10 mouse cellular contexts compared by ENCODE assay signal in the genomic region with DNA sequence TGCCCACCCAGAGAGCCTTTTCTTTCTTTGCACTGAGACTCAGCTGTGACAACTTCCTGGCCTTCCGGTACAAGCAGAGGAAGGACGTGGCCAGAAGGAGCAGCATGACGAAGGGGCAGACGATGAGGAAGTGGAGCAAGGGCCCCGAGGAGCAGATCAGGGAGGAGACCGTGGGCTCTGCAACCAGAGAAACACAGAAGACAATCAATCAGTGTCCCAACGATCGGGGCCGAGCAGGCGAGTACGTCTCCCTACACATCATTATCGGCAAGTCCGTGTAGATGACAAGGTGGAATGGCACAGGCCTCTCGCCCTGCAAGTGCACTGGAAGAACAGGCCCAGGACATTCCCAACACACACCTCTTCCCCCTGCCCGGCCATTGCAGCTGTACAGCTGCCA. TPM values are rescaled to one million over a fixed set of nuclear protein-coding genes. Genes with fewer than 3 reads are reported as not detected.
A peak's percentile ranks its signal among the peaks of the same experiment; 100 is the strongest.
DNase-seq lines count a peak whose midpoint lies in the region; ATAC-seq and TF ChIP-seq lines count a peak whose summit lies in the region.
"Had no signal": no experiment of that assay in that cellular context is flagged by ENCODE, and none has a peak within 500 bp of the region (broad histone marks: within the 10 kb centered on the region; RNA-seq: fewer than 3 reads in every experiment).

No protein-coding gene starts in this region.

- peak; percentile 35 to 52 for DNase-seq in spleen, postnatal 36 days (ENCODE audit: low spot score in 2 of 2)
- no peak for DNase-seq in spleen, postnatal 14 days (ENCODE audit: low spot score in 2 of 2)
- DNase-seq in heart, postnatal 14 days = peak; percentile 40 to 50
- DNase-seq in lung, postnatal 10 days = peak; percentile 59
- peak; percentile 61 for DNase-seq in thymus, postnatal 4 days
- DNase-seq in left cerebral cortex, adult 18-20 months (ENCODE audit: low spot score in 2 of 2) = no peak
- DNase-seq in forebrain, postnatal 0 days = no peak

- ATAC-seq in neural tube, embryonic 15.5 days (ENCODE audit: low FRiP score) = no peak
- ATAC-seq in forebrain, postnatal 0 days = no peak

- no peaks in the 10 kb centered on the region for H3K27me3 ChIP-seq in neural tube, embryonic 15.5 days (replicated peaks)
- H3K27me3 ChIP-seq in forebrain, postnatal 0 days (ENCODE audit: insufficient read depth, low read length) = no peaks in the 10 kb centered on the region
- H3K27me3 ChIP-seq: embryonic facial prominence, embryonic 12.5 days had no signal

- no peak for TF ChIP-seq CTCF in forebrain, postnatal 0 days (IDR thresholded peaks at IDR 0.05; ENCODE audit: low read depth)

- no peak overlapping the region for H3K9ac ChIP-seq in neural tube, embryonic 15.5 days (replicated peaks)
- no peak overlapping the region for H3K9ac ChIP-seq in forebrain, postnatal 0 days
- H3K9ac ChIP-seq: embryonic facial prominence, embryonic 12.5 days; liver, embryonic 14.5 days had no signal

- intact Hi-C loops in heart, postnatal 14 days (cut with DNase I) = no loop called here

- H3K4me2 ChIP-seq in neural tube, embryonic 15.5 days = no peak overlapping the region
- no peak overlapping the region for H3K4me2 ChIP-seq in forebrain, postnatal 0 days (ENCODE audit: low read depth)
- H3K4me2 ChIP-seq: embryonic facial prominence, embryonic 12.5 days had no signal

- H3K27ac ChIP-seq in neural tube, embryonic 15.5 days (replicated peaks) = no peak overlapping the region
- H3K27ac ChIP-seq in forebrain, postnatal 0 days (ENCODE audit: low read depth, low read length) = no peak overlapping the region
- H3K27ac ChIP-seq: embryonic facial prominence, embryonic 12.5 days; liver, embryonic 14.5 days had no signal

- peaks cover 14% of the 10 kb centered on the region for H3K4me1 ChIP-seq in neural tube, embryonic 15.5 days
- no peaks in the 10 kb centered on the region for H3K4me1 ChIP-seq in forebrain, postnatal 0 days (ENCODE audit: insufficient read depth)
- H3K4me1 ChIP-seq: embryonic facial prominence, embryonic 12.5 days had no signal

- no peaks in the 10 kb centered on the region for H3K36me3 ChIP-seq in neural tube, embryonic 15.5 days
- no peaks in the 10 kb centered on the region for H3K36me3 ChIP-seq in forebrain, postnatal 0 days (ENCODE audit: insufficient read depth)
- H3K36me3 ChIP-seq: embryonic facial prominence, embryonic 12.5 days had no signal

- WGBS in neural tube, embryonic 15.5 days = 66% methylated on average over 15 of the region's 15 CpGs
- 88% methylated on average over 15 of the region's 15 CpGs for WGBS in forebrain, postnatal 0 days

- no peak overlapping the region for H3K4me3 ChIP-seq in neural tube, embryonic 15.5 days (replicated peaks)
- no peak overlapping the region for H3K4me3 ChIP-seq in forebrain, postnatal 0 days (ENCODE audit: low read depth, low read length)
- H3K4me3 ChIP-seq: embryonic facial prominence, embryonic 12.5 days had no signal

- H3K9me3 ChIP-seq in neural tube, embryonic 15.5 days (replicated peaks) = no peaks in the 10 kb centered on the region
- H3K9me3 ChIP-seq in forebrain, postnatal 0 days (ENCODE audit: low read length) = no peaks in the 10 kb centered on the region
- H3K9me3 ChIP-seq: embryonic facial prominence, embryonic 12.5 days had no signal

RNA-seq across cellular contexts. Expression of a gene that starts 24.3 kb away (rescaled TPM):
- 1 to 10 TPM; 3.4 to 3.9 TPM for total RNA-seq in heart, postnatal 14 days (2021)
- polyA plus RNA-seq in neural tube, embryonic 15.5 days (2015; fragmentation: Nextera tagmentation; extraction: Ambion mirVana) = 3.0 and 6.7 TPM in 2 replicates
- 1 to 10 TPM; 1.3 to 1.5 TPM for total RNA-seq in left cerebral cortex, adult 18-20 months (2021)
- total RNA-seq in forebrain, postnatal 0 days (2014; rRNA removed) = 2.3 and 2.8 TPM in 2 replicates
- polyA plus RNA-seq in forebrain, postnatal 0 days (2015; fragmentation: Nextera tagmentation; extraction: Ambion mirVana) = 1.1 and 2.0 TPM in 2 replicates

RNA-seq across cellular contexts. Expression of a gene that starts 35.6 kb away (rescaled TPM):
- under 1 TPM; 0.37 to 0.43 TPM for total RNA-seq in heart, postnatal 14 days (2021)
- polyA plus RNA-seq in neural tube, embryonic 15.5 days (2015; fragmentation: Nextera tagmentation; extraction: Ambion mirVana) = 0.19 TPM in 1 of 2 replicates, not detected in the other
- under 1 TPM; 0.23 to 0.49 TPM for total RNA-seq in left cerebral cortex, adult 18-20 months (2021)
- total RNA-seq in forebrain, postnatal 0 days (2014; rRNA removed) = 0.23 and 0.43 TPM in 2 replicates
- polyA plus RNA-seq in forebrain, postnatal 0 days (2015; fragmentation: Nextera tagmentation; extraction: Ambion mirVana) = 0.11 TPM in 1 of 2 replicates, not detected in the other

Comparison
In these comparisons a context has a peak if more than half of its experiments do, and no peak if none do; other contexts are left out.
1. DNase-seq: peak in spleen, postnatal 36 days (2 of 2), heart, postnatal 14 days (2 of 2), lung, postnatal 10 days (single experiment) and thymus, postnatal 4 days (single experiment); none in spleen, postnatal 14 days (0 of 2), left cerebral cortex, adult 18-20 months (0 of 2) and forebrain, postnatal 0 days (single experiment).